In the genomic region with DNA sequence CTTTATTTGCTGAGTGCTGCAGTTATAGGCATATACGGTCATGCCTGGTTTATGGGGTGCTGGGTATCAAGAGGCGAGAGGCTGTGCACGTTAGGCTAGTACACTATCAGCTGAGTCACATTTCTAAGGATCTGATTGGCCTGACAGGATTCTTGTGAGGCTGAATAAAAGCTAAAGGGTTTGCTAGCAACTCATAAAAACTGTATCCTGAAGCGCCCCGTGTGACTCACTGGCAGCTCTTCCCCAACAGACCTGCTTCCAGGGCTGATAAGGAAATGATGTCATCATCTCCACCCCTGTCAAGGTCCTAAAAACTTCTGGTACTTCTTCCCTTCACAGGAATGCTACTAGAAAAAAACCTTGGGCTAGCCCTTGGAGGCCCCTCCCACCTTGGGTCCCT, we compare ENCODE assay signal across 20 mouse cellular contexts. TPM values are rescaled to one million over a fixed set of nuclear protein-coding genes. Genes with fewer than 3 reads are reported as not detected.
DNase-seq lines count a peak whose midpoint lies in the region; ATAC-seq and TF ChIP-seq lines count a peak whose summit lies in the region.
"Had no signal": no experiment of that assay in that cellular context is flagged by ENCODE, and none has a peak within 500 bp of the region (broad histone marks: within the 10 kb centered on the region; RNA-seq: fewer than 3 reads in every experiment).

No protein-coding gene starts in this region.

- H3K27ac ChIP-seq in heart, postnatal 0 days (ENCODE audit: low read depth) = no peak overlapping the region
- H3K27ac ChIP-seq in intestine, postnatal 0 days (ENCODE audit: low read depth, low read length) = no peak overlapping the region
- no peak overlapping the region for H3K27ac ChIP-seq in thymus, adult 2 months (ENCODE audit: control insufficient read depth, insufficient read depth, low read length)
- H3K27ac ChIP-seq: embryonic facial prominence, embryonic 13.5 days; limb, embryonic 15.5 days; midbrain, embryonic 15.5 days had no signal

- 0 out of 2 replicates have a peak, but pooled peaks cover 4% of the 10 kb centered on the region for H3K36me3 ChIP-seq in heart, postnatal 0 days (replicated peaks; ENCODE audit: control insufficient read depth, insufficient read depth, low read length)
- H3K36me3 ChIP-seq in intestine, postnatal 0 days (ENCODE audit: control insufficient read depth, insufficient read depth) = no peaks in the 10 kb centered on the region; the same call in 1 of the 2 replicates
- H3K36me3 ChIP-seq in thymus, adult 2 months (ENCODE audit: control insufficient read depth, insufficient read depth, low read length) = no peaks in the 10 kb centered on the region
- H3K36me3 ChIP-seq: embryonic facial prominence, embryonic 13.5 days; limb, embryonic 15.5 days; midbrain, embryonic 15.5 days had no signal

- no peaks in the 10 kb centered on the region for H3K9me3 ChIP-seq in heart, postnatal 0 days (replicated peaks; ENCODE audit: control insufficient read depth, low read length)
- no peaks in the 10 kb centered on the region for H3K9me3 ChIP-seq in intestine, postnatal 0 days (ENCODE audit: control insufficient read depth)
- H3K9me3 ChIP-seq: embryonic facial prominence, embryonic 13.5 days; limb, embryonic 15.5 days; midbrain, embryonic 15.5 days had no signal

- no peak for TF ChIP-seq EP300 in heart, postnatal 0 days (IDR thresholded peaks at IDR 0.05; ENCODE audit: low read depth)

- ATAC-seq in heart, postnatal 0 days (ENCODE audit: insufficient read depth, low read depth) = peak; percentile 33; the same call in 1 of the 2 replicates
- peak; percentile 81 for ATAC-seq in intestine, postnatal 0 days
- ATAC-seq: forebrain, embryonic 16.5 days; midbrain, embryonic 15.5 days had no signal

- H3K9ac ChIP-seq in heart, postnatal 0 days (replicated peaks; ENCODE audit: low read depth, low read length) = no peak overlapping the region
- H3K9ac ChIP-seq in intestine, postnatal 0 days (ENCODE audit: low read depth, low read length) = no peak overlapping the region
- H3K9ac ChIP-seq: embryonic facial prominence, embryonic 13.5 days; limb, embryonic 15.5 days; midbrain, embryonic 15.5 days had no signal

- no peak for TF ChIP-seq POLR2A in thymus, adult 2 months (IDR thresholded peaks at IDR 0.05; ENCODE audit: control insufficient read depth, extremely low read depth, insufficient read depth, low read length, poor library complexity)

- WGBS in heart, postnatal 0 days = 43% methylated on average over 5 of the region's 5 CpGs
- WGBS in intestine, postnatal 0 days = 40% methylated on average over 5 of the region's 5 CpGs
- 92% methylated on average over 5 of the region's 5 CpGs for WGBS in thymus, adult 2 months

- intact Hi-C loops in left cerebral cortex, postnatal 10 days (cut with DNase I) = no loop called here

- TF ChIP-seq CTCF in heart, postnatal 0 days (IDR thresholded peaks at IDR 0.05; ENCODE audit: low read depth) = no peak
- no peak for TF ChIP-seq CTCF in intestine, postnatal 0 days (IDR thresholded peaks at IDR 0.05; ENCODE audit: low read depth)
- TF ChIP-seq CTCF in thymus, adult 2 months (IDR thresholded peaks at IDR 0.05; ENCODE audit: borderline replicate concordance, control insufficient read depth, extremely low read depth, insufficient read depth, low read length, poor library complexity) = no peak

- H3K4me1 ChIP-seq in heart, postnatal 0 days (ENCODE audit: control insufficient read depth, insufficient read depth) = peaks cover 14% of the 10 kb centered on the region
- H3K4me1 ChIP-seq in intestine, postnatal 0 days (replicated peaks; ENCODE audit: control insufficient read depth, insufficient read depth, low read length) = no peaks in the 10 kb centered on the region; the same call in 1 of the 2 replicates
- no peaks in the 10 kb centered on the region for H3K4me1 ChIP-seq in thymus, adult 2 months (replicated peaks; ENCODE audit: control insufficient read depth, insufficient read depth, low read length)
- H3K4me1 ChIP-seq: embryonic facial prominence, embryonic 13.5 days; limb, embryonic 15.5 days; midbrain, embryonic 15.5 days had no signal

- H3K27me3 ChIP-seq in heart, postnatal 0 days (ENCODE audit: control insufficient read depth, insufficient read depth, low read length) = no peaks in the 10 kb centered on the region
- H3K27me3 ChIP-seq in intestine, postnatal 0 days (replicated peaks; ENCODE audit: control insufficient read depth, insufficient read depth, low read length) = no peaks in the 10 kb centered on the region
- no peaks in the 10 kb centered on the region for H3K27me3 ChIP-seq in thymus, adult 2 months (ENCODE audit: control insufficient read depth, insufficient read depth, low read length)
- H3K27me3 ChIP-seq: embryonic facial prominence, embryonic 13.5 days; limb, embryonic 15.5 days; midbrain, embryonic 15.5 days had no signal

- no peak overlapping the region for H3K4me2 ChIP-seq in heart, postnatal 0 days (ENCODE audit: low read depth, low read length)
- H3K4me2 ChIP-seq in intestine, postnatal 0 days (replicated peaks; ENCODE audit: low read depth) = no peak overlapping the region
- H3K4me2 ChIP-seq: embryonic facial prominence, embryonic 13.5 days; limb, embryonic 15.5 days; midbrain, embryonic 15.5 days had no signal

- peak; percentile 30 for DNase-seq in adrenal gland, adult 2 months
- DNase-seq in adrenal gland, adult 18-20 months (ENCODE audit: low spot score in 2 of 2) = no peak
- DNase-seq in heart, postnatal 0 days (ENCODE audit: low spot score) = peak; percentile 11
- DNase-seq in heart, adult 8-10 months (ENCODE audit: low spot score) = no peak
- peak; percentile 15 to 25 for DNase-seq in adrenal gland, postnatal 36 days
- DNase-seq in thymus, adult 2 months = no peak
- DNase-seq in left cerebral cortex, postnatal 10 days (ENCODE audit: extremely low spot score in 1 of 2, low spot score in 2 of 2) = no peak
- DNase-seq: cerebellum, postnatal 10 days; gastrocnemius, postnatal 36 days; kidney, adult 8-10 months; kidney, postnatal 36 days; layer of hippocampus, adult 9-11 months; lung, postnatal 14 days; thymus, postnatal 4 days had no signal

- no peak overlapping the region for H3K4me3 ChIP-seq in heart, postnatal 0 days (ENCODE audit: low read depth, low read length)
- no peak overlapping the region for H3K4me3 ChIP-seq in intestine, postnatal 0 days (ENCODE audit: low read depth, low read length)
- no peak overlapping the region for H3K4me3 ChIP-seq in thymus, adult 2 months (ENCODE audit: control insufficient read depth, insufficient read depth, low read length)
- H3K4me3 ChIP-seq: embryonic facial prominence, embryonic 13.5 days; limb, embryonic 15.5 days; midbrain, embryonic 15.5 days; myocyte had no signal

RNA-seq across cellular contexts. Expression of a gene that starts 14.6 kb away (rescaled TPM):
- total RNA-seq in adrenal gland, adult 2 months (2021) = 10 to 100 TPM; 18.6 to 25.3 TPM
- polyA plus RNA-seq in adrenal gland, adult 2 months (2012; rRNA removed) = 1.3 and 1.5 TPM in 2 replicates
- 10 to 100 TPM; 19.0 to 45.4 TPM for total RNA-seq in adrenal gland, adult 18-20 months (2021)
- 37.0 and 55.8 TPM in 2 replicates for total RNA-seq in heart, postnatal 0 days (2014; rRNA removed; ENCODE audit: low replicate concordance)
- polyA plus RNA-seq in heart, postnatal 0 days (2015; fragmentation: Nextera tagmentation; extraction: Ambion mirVana) = 15.5 and 17.8 TPM in 2 replicates
- 100 to 1,000 TPM; 161 to 179 (median 171) TPM for total RNA-seq in heart, adult 8-10 months (2022)
- total RNA-seq in adrenal gland, postnatal 36 days (2021) = 10 to 100 TPM; 13.6 to 22.8 TPM
- polyA plus RNA-seq in intestine, postnatal 0 days (2015; fragmentation: Nextera tagmentation; extraction: Ambion mirVana) = 20.8 and 26.8 TPM in 2 replicates
- 6.3 and 7.7 TPM in 2 replicates for polyA plus RNA-seq in thymus, adult 2 months (2012; rRNA removed)
- total RNA-seq in left cerebral cortex, postnatal 10 days (2021) = 1 to 10 TPM; 2.3 to 2.7 TPM

Comparison
In these comparisons a context has a peak if more than half of its experiments do, and no peak if none do; other contexts are left out.
1. DNase-seq: peak in adrenal gland, adult 2 months (single experiment), heart, postnatal 0 days (single experiment) and adrenal gland, postnatal 36 days (2 of 2); none in adrenal gland, adult 18-20 months (0 of 2), heart, adult 8-10 months (single experiment), thymus, adult 2 months (single experiment) and left cerebral cortex, postnatal 10 days (0 of 2).